Mouse (Mus musculus): Measurements from ENCODE around the gene Lypla2.
"Not testable (repeated sequence)": the region's sequence is repeated elsewhere in the genome, so short reads cannot be mapped to it uniquely, and the experiment has no call there.

Lypla2 gene

GRCm38 (mm10) chr4:135951505-135951904 lies 20.9 kb downstream of the Lypla2 start:
- intact Hi-C loops (cut with DNase I), result no loop called here

GRCm38 (mm10) chr4:135950365-135950764 lies 22.1 kb downstream of the Lypla2 start:
- intact Hi-C loops (cut with DNase I), result no loop called here

- intact Hi-C loops (cut with DNase I), result no loop called here
Measured at GRCm38 (mm10) chr4:135949911-135950310, 22.5 kb downstream of the Lypla2 start.

- intact Hi-C loops (cut with DNase I), result no loop called here
Measured at GRCm38 (mm10) chr4:135949475-135949874, 23.0 kb downstream of the Lypla2 start.

- intact Hi-C loops (cut with DNase I), result no loop called here
Measured at GRCm38 (mm10) chr4:135948142-135948541, 24.3 kb downstream of the Lypla2 start.

GRCm38 (mm10) chr4:135946659-135947301 lies 25.6 kb downstream of the Lypla2 start:
- intact Hi-C loops (cut with DNase I), result no loop called here

- intact Hi-C loops (cut with DNase I), result no loop called here
Measured at GRCm38 (mm10) chr4:135946278-135946658, 26.2 kb downstream of the Lypla2 start, which contains the start of gene Hmgcl. Gene Hmgcl (plus strand): TSS chr4:135946448.

- intact Hi-C loops (cut with DNase I), result no loop called here
Measured at GRCm38 (mm10) chr4:135945706-135946105, 26.7 kb downstream of the Lypla2 start.

- intact Hi-C loops (cut with DNase I), result no loop called here
Measured at GRCm38 (mm10) chr4:135943389-135943788, 29.0 kb downstream of the Lypla2 start.

GRCm38 (mm10) chr4:135942193-135942592 lies 30.2 kb downstream of the Lypla2 start:
- intact Hi-C loops (cut with DNase I), result no loop called here

GRCm38 (mm10) chr4:135941026-135941425 lies 31.4 kb downstream of the Lypla2 start:
- intact Hi-C loops (cut with DNase I), result not testable (repeated sequence)

- intact Hi-C loops (cut with DNase I), result no loop called here
Measured at GRCm38 (mm10) chr4:135938858-135939257, 33.6 kb downstream of the Lypla2 start.

GRCm38 (mm10) chr4:135935502-135935901 lies 36.9 kb downstream of the Lypla2 start:
- intact Hi-C loops (cut with DNase I), result no loop called here

- intact Hi-C loops (cut with DNase I), result loop anchor here (5.0 kb wide), 1 partner anchor 133 kb away; no protein-coding TSS in a partner anchor
Measured at GRCm38 (mm10) chr4:135934708-135935500, 37.5 kb downstream of the Lypla2 start.

- intact Hi-C loops (cut with DNase I), result loop anchor here (2.0 to 5.0 kb wide), 2 partner anchors 41 to 130 kb away; no protein-coding TSS in a partner anchor
Measured at GRCm38 (mm10) chr4:135931832-135932231, 40.6 kb downstream of the Lypla2 start.

GRCm38 (mm10) chr4:135930239-135930638 lies 42.2 kb downstream of the Lypla2 start:
- intact Hi-C loops (cut with DNase I), result loop anchor here (5.0 kb wide), 1 partner anchor 128 kb away; no protein-coding TSS in a partner anchor

- intact Hi-C loops (cut with DNase I), result loop anchor here (5.0 to 10.0 kb wide), 2 partner anchors 128 to 225 kb away; no protein-coding TSS in a partner anchor
Measured at GRCm38 (mm10) chr4:135929828-135930227, 42.6 kb downstream of the Lypla2 start.

- intact Hi-C loops (cut with DNase I), result loop anchor here (10.0 kb wide), 1 partner anchor 225 kb away; no protein-coding TSS in a partner anchor
Measured at GRCm38 (mm10) chr4:135929405-135929804, 43.0 kb downstream of the Lypla2 start.

GRCm38 (mm10) chr4:135928376-135928775 lies 44.0 kb downstream of the Lypla2 start:
- intact Hi-C loops (cut with DNase I), result loop anchor here (10.0 kb wide), 1 partner anchor 224 kb away; no protein-coding TSS in a partner anchor

GRCm38 (mm10) chr4:135926861-135927260 lies 45.6 kb downstream of the Lypla2 start:
- intact Hi-C loops (cut with DNase I), result loop anchor here (10.0 kb wide), 1 partner anchor 222 kb away; no protein-coding TSS in a partner anchor

- intact Hi-C loops (cut with DNase I), result loop anchor here (10.0 kb wide), 1 partner anchor 222 kb away; no protein-coding TSS in a partner anchor
Measured at GRCm38 (mm10) chr4:135926195-135926808, 46.1 kb downstream of the Lypla2 start.
